Mouse (Mus musculus): ENCODE measurements at regions not wholly inside any gene's neighbourhood (a gene's known extent, or its start where the extent isn't known, plus 50 kb on each side); places are given as distances from the start of the nearest gene placed in this dataset.
"Not testable (repeated sequence)": the region's sequence is repeated elsewhere in the genome, so short reads cannot be mapped to it uniquely, and the experiment has no call there.

DNA sequence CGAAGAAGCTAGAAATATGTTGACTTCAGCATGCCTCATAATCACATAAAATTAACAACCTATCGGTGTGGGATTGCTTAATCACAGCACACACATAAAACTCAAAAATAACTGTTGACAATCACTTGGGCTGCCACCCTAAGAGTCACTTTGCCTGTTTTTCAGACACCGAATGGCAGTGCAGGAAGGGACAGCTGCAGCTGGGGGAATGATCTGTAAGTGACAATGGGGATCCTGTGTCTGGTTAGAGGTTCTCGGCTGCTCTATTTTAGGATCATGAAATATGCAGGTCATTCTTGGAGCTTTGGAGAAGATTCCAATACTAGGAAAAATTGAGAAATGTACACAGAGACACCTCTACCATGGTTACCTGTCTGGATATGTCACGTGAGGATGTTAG lies 54.4 kb upstream of the Tcf12 start:
- DNase-seq = no peak

GRCm38 (mm10) chr9:72166611-72167010 lies 54.9 kb upstream of the Tcf12 start:
- DNase-seq = no peak

GRCm38 (mm10) chr9:72169231-72169630 lies 57.6 kb upstream of the Tcf12 start:
- no peak for DNase-seq

DNA sequence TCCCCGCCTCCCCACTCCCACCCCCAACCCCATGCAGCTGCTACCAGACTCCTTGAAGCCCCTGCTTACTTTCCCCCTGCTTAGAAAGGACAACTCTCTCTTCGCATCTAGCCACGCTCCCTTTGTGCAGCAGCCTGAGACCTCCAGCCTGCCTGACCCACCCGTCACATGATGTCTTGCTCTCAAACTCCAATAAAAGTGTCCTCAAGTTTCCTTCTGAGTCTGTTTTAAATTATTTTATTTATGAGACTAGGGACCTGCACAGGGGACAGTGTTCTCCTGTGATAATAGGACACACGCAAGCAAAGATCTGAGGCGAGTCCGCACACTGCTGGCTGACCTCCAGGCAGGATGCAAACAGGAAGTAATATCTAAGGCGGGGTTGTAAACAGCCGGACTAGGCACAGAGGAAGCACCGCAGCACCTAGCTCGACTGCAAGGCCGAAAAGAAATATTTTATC lies 58.1 kb upstream of the Tcf12 start:
- peak; percentile 79 for DNase-seq

DNA sequence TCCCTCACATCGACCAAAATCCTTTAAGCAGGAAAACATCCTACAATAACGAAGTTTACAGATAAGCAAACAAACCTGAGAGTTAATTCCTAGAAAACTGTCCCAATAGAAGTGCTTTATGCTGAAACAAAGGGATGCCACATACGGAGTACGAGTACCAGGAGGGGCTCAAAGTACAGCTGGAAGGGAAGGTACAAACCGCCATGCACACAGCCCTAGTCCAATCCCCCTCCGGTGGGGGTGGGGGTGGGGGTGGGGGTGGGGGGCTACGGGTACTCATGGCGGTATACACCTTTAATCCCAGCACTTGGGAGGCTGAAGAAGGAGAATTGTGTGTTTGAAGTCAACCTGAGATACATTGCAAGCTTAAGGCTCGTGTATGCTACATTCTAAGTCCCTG lies 58.6 kb upstream of the Tcf12 start:
- DNase-seq = no peak

DNA sequence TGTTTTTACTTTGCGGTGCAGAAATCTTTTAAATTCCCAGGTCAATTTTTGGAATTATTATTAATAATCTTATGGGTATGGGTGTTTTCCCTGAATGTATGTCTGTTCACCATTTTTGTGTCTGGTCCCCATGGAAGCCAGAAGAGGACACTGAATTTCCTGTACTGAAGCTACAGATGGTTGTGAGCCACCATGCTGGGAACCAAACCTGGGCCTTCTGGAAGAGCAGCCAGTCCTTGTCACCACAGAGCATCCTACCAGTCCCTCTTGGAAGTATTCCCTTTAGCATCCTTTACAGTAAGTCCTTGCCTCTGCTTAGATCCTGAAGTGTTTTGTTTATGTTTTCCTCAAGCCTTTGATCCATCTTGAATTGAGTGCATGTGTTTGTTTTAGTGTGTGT lies 60.7 kb upstream of the Tcf12 start:
- no peak for DNase-seq

DNA sequence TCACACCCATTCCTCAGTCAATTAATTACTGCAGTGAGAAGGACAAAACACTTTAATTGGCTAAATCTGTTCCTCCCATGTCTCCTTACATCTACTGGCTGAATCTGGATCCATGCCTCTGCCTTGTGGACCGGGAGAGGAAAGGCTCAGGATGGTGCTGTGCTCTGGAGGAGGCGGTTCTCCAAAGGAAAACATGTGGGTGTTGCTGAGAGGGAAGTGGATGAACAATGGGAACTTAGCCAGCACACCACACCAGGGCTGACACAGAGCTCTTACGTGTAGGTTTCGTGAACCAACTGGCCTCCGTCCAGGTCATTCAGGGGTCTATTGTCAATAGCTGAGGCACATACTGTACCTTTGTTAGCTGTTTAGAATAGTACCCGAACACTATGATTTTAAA lies 69.3 kb upstream of the Tcf12 start:
- DNase-seq = no peak

DNA sequence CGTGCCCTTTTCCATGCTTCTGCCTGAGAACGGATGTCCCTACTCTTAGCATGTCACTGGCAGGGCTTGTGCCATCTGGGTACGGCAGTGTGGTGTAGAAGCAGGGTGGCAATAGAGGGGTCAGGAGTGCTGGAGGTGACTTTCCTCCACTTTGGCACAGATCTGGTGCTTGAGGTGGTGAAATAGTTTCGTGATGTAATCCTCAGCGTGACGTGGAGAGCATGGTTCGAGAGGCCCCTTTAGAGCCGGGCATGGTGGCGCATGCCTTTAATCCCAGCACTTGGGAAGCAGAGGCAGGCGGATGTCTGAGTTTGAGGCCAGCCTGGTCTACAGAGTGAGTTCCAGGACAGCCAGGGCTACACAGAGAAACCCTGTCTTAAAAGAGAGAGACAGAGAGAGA lies 71.7 kb upstream of the Tcf12 start:
- peak; percentile 44 for DNase-seq

DNA sequence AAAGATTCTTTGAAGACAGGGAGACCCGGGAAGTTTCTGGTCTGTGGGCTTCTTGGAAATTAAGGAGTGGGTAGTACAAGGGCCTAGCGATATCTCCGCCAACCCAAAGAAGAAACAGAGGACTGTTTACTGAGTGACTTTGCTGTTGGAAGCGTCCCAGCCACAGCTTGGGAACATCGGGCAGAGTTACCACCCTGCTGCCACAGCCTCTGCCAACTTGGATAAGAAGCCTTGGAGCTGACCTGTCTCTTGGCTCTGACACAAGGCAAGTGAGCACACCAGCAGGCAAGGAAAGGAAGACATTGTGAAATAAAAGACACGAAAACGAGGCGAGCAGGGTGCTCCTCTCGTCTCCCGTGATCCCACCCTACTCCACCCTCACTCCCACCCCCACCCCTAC lies 72.3 kb upstream of the Tcf12 start:
- peak; percentile 82 for DNase-seq

DNA sequence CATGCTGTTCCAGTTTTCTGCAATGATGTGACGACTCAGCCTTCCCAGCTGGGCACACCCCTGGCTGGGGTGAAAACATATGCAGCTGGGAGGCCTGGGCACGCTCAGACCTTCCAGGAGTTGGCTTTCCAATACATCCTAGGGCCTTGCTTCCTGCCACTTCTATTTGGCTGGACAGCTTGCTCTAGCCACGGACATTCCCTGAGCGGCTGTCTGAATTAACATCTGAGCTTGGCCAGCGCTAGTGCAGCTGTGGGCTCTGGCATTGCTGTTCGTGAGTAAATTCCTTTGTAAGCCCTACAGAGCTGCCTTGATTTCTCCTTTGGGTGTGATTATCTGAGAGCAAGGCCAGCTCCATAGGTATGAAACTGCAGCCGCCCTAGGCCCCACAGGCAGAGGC lies 78.2 kb upstream of the Tcf12 start:
- DNase-seq = no peak

GRCm38 (mm10) chr9:72190631-72191030 lies 79.0 kb upstream of the Tcf12 start:
- DNase-seq = no peak

DNA sequence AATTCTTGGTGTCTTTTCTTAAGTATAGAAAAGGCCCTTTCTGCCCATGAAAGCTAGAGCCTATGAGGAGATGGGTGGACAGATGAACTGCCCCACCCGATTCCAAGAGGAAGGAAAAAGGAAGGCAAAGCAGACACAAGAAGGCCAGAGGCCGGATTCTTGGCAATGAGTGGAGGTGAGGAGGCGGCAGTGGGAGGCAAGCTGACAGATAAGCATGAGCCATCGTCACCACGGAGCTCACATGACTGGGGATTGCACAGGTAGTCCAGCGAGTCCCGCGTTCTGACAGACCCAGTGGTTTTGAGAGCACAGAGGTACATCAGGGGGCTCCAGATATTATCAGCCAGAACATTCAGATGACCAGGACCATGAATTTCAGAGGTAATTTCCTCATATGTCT lies 79.4 kb upstream of the Tcf12 start:
- no peak for DNase-seq

- DNase-seq = peak; percentile 76
Measured at GRCm38 (mm10) chr9:72192051-72192952, 80.6 kb upstream of the Tcf12 start.

- not testable (repeated sequence) for DNase-seq
Measured at GRCm38 (mm10) chr9:72192953-72193337, 81.3 kb upstream of the Tcf12 start.

GRCm38 (mm10) chr9:72195348-72195747 lies 79.3 kb upstream of the Zfp280d start:
- DNase-seq = no peak

DNA sequence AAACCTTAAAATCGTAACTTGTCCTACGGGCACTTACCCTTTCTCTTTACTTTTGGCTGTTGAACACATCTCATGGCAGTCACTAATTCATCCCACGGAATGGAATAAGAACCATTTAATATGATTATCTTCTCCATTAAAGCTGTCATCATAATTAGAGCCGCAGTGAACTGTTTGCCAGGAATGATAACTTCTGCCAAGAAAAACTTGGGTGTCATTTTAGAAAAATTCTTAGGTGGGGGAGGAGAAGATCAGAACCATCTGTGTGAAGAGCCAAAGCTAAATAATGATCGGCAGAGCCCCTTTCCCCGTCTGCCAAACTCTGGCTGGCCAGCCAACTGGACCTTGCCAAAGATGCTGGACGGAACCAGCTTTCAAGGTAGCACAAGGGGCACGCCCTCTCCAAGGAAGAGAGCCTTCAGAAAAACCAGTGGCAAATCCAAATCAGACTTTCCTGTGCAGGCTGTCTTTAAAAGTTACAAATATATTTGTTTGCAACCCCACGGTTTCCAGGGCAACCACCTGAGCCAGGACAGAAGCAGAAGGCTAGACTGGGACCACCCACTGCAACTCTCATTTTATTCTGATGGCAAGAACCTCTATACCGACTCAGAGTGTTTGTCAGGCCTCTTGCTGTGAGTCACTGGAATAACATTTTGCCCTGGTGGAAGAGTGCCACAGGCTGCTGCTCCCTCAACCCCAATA lies 77.9 kb upstream of the Zfp280d start:
- DNase-seq = peak; percentile 24

- no peak for DNase-seq
Measured at GRCm38 (mm10) chr9:72197331-72197732, 77.3 kb upstream of the Zfp280d start.

DNA sequence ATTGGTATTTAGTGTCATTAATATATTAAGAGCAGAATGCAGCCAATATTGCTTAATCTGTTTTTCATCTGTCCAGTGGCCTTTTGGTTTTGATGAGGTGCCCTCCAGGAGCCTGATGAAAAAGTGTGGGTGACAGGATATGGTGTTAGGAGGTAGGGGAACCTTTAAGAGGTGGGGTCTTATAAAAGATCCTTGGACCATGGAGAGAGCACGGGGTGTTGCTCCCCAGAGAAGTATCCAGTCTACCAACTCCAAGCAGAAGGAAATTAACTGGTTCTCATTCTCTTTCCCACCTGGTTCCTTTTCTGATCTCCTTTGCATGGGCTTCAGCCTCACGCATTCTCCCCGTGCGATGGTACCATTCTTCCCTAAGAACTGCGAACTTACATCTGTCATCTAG lies 75.7 kb upstream of the Zfp280d start:
- no peak for DNase-seq

DNA sequence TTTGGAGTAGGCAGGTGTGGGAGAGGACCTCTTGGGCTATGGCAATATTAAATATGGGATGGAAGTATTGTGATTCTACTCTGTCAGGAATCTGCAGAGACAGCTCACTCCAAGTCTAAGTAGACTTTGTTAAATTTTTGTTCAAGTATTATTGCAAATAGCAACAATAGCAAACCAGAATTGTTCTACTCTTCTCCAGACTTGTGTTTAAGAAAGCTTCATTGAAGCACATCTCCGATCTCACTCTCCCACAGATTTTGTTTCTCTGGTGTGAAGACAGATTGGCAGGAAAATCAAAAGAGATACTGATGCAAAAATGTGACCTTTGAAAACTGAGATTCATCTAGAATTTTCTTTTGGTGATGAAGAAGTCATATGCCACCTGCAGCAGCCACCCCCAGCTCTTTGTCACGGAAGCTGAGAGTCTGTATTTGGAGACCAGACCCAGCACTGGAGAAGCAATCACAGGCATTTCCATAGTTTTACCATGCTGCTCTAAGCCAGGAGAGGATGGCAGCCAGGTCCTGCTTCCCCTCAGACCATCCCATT lies 70.2 kb upstream of the Zfp280d start:
- DNase-seq = no peak

GRCm38 (mm10) chr9:72205815-72206214 lies 68.8 kb upstream of the Zfp280d start:
- no peak for DNase-seq

GRCm38 (mm10) chr9:72206911-72207310 lies 67.7 kb upstream of the Zfp280d start:
- DNase-seq = peak; percentile 15

- DNase-seq = no peak
Measured at GRCm38 (mm10) chr9:72208296-72208695, 66.4 kb upstream of the Zfp280d start.

DNA sequence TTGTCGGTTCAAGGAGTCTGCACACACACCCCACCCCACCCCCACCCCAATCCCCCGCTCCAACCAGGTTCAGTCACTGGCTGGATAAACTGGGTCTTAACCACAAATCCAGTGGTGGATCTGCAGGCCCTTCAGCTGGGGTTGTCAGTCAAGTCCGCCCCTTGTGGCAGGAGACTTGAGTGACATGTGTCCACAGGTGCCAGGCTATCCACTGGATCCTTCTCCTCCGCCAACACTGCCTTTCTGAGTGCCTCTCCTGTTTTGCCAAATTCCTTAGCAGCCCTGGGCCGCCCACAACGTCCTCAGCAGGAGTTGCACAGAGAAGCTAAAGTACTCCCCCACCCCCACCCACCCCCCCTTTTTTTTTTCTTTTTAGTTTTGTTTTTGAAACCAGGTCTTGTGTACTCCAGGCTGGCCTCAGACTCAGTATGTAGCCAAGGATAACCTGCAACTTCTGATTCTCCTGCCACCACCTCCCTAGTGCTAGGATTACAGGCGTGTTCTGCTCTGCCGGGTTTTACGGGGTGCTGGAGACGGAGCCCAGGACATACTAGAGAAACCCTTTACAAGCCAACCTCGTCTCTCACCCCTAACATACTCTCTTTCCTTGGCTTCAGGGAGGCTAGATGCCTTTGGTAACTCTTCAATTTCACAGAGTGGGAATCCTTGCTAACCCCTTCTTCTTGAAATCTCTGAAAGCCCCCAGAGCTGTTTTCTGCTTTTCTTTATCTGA lies 57.2 kb upstream of the Zfp280d start:
- DNase-seq = no peak

Measured in adrenal gland, postnatal 14 days (tissue).